Mouse (Mus musculus) ZHBTc4 (cell line): ENCODE measurements around the gene Mettl26.

ENCODE experiments used
- DNase-seq: peaks from one replicate; pipeline ENCODE4 v3.0.0-alpha.2; 2011; ENCODE audit warnings: low read depth, low spot score

The Mettl26 gene

DNA sequence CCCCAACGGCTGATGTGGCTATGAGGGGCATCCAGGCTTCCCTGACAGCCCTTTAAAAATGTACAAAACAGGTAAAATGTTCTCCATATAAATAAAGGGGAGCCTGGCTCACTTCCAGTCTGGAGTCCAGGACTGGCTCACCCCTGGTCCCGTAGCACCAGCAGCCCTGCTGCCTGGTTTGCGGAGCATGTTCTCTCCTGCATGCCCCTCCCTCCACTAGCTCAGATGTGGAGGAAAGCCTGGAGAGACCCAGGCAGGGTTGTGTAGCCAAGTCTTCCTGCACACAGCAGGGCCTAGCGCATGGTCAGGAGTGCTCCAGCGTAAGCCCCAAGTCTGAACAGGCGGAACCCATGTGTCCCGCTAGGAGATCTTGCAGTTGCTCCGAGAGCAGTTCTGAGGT lies 8.4 kb downstream of the Mettl26 start:
- no peak for DNase-seq

DNA sequence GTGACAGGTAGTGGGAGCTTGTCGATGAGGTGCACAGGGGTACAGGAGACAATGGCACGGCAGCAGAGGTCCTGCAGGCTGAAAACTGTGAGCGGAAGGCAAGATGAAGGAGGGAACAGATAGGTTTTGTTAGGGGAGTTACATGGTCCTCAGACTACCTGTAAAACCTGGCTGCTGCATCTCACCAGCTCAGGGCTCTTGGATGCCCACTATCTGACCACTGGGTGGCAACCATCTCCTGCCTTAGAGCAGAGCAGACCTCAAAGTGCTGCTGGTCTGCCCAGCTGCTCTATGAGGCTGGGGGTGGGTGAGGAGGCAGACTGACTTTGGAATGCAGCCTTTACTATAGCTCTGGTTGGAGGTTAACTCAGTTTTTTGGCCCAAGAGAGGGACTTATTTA lies 8.9 kb downstream of the Mettl26 start:
- DNase-seq, result no peak

DNA sequence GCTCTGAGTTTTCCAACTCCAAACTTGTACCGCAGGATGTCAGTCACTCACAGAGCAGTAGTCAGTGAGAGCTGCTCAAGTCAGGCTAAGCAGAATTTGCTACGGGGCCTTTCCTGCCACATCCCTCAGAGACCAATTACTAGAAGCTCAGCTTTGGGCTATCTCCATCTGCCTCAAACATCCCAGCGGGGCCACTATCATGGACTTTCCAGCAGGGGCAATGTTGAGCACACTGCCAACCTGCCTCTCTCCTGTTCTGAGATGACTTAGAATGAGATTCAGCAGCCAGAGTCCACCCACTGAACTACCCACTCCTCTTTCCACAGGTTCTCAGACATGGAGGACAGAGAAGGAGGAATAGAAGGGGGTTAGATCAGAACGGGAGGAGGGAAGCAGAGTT lies 10.8 kb downstream of the Mettl26 start:
- DNase-seq, result peak; percentile 79

DNA sequence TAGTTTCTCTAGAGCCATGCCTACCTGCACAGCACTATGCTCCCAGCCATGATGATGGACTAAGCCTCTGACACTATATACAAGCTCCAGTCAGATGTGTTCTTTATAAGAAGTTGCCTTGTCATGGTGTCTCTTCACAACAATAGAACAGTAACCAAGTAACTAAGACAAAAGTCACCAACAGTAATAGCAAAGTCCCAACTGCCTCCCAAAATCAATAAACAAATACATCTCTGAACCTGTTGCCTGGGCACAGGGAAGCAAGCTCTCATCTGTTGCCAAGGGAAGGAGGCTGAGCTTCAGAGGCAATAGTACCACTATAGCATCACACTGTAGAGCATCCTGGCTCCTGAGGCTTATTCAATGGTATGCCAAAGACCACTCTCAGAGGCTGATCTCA lies 11.9 kb downstream of the Mettl26 start:
- no peak for DNase-seq

DNA sequence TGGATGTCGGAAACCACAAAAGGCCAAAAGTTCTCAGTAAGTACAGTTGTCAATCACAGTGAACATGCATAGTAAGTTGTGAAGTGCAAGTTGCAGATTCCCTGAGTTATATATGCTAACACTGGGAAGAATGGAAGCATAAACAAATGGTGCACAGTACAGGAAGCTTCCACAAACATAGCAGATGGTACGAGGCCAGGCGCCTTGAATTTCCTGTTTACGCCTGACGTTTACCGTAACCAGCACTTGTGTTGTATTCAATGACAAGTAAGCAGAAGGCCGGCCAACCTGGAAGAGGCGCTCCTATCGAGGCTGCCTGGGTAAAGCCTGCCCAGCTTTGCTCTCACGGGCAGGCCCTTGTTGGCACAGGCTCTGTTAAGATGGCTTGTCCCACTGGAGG lies 12.6 kb downstream of the Mettl26 start:
- DNase-seq, result no peak

DNA sequence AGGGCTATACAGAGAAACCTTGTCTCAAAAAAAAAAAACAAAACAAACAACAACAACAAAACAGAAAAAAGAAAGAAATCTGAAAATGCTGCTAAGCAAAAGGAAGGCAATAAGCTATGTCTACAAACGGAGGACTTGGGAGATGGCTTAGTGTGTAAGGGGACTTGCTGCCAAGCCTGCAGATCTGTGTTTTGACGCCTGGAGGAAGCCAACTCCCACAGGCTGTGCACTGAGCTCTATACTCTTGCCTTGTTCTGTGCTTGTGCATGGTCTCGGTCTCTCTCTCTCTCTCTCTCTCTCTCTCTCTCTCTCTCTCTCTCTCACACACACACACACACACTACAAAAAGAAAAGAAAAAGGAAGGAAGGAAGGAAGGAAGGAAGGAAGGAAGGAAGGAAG lies 14.0 kb downstream of the Mettl26 start:
- DNase-seq, result no peak

DNA sequence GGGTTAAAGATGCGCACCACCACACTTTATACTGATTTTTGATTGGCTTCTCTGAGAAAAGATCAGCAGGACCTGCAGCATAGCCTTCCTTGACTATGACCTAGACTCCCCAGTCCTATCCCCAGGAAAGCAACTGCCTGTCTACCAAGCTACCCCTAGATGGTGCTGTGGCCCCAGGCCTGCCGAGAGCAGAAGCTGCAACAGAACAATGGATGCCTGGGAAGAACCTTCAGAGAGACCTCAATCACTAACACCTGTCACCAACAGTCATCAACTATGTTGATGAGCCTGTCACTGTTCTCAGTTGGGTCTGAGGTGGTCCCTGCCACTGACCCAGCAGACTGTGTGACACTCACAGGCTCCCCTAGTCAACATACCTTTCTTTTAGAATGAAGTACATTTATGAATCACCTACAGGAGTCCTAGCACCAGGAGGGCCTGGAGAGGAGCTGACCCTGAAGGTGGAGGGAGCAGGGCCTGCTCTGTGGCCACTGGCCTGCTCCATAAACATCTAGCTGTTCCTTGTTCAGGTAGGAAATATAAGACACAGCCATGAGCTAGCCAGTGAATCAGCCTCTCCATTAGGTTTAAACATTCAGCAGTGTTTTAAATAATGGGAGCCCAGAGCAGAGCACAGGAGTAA lies 19.2 kb downstream of the Mettl26 start:
- peak; percentile 83 for DNase-seq

DNA sequence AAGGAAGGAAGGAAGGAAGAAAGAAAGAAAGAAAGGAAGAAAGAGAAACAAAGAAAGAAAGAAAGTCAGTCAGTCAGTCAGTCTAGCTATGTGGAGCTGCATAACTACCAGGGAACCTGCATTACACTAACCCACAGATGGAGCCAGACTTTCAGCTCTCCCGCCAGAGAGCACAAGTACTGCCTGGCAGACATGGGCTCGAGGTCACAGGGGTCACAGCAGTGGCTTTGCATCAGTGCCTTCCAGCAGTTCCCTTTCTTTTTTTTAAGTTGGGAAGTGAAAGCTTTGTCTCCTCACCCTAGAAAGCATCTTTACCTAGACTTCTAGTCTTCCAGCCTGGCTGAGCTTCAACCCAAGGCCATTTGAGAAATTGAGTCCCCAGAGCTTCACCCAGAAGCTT lies 20.5 kb downstream of the Mettl26 start:
- no peak for DNase-seq

DNA sequence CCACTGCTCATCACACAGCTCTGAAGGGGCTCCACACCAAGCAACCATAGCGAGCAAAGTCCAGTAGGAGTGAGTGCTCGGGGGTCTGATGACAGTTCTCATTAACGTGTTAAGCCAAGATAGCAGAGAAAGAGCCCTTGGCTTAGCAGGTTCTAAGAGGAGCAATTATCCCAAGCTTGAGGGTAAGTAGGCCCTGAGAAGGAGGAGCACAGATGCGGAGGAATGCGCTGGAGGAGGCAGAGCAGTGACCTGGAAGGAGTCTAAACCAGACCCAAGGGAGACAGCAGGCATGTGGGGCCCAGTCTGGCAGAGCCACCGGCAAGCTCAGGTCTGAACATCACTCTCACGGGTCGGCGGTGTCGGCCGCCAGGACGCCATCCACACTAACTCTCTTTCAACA lies 21.0 kb downstream of the Mettl26 start:
- DNase-seq, result no peak

DNA sequence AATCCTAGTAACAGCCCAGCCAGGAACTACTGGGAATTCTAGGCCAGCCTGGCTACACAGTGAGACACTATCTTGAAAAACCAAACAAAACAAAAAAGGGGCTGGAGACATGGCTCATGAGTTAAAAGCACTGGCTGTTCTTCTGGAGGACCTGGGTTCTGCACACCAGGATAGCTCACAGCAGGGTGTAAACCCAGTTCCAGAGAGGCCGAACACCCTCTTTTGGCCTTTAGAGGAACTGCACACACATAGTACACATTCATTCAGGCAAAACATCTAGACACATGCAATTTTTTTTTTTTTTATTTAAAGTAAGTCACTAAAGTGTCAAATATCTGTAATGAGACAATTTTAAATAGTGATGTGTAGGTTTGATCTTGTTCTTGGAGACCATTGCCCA lies 25.3 kb downstream of the Mettl26 start:
- peak; percentile 65 for DNase-seq

DNA sequence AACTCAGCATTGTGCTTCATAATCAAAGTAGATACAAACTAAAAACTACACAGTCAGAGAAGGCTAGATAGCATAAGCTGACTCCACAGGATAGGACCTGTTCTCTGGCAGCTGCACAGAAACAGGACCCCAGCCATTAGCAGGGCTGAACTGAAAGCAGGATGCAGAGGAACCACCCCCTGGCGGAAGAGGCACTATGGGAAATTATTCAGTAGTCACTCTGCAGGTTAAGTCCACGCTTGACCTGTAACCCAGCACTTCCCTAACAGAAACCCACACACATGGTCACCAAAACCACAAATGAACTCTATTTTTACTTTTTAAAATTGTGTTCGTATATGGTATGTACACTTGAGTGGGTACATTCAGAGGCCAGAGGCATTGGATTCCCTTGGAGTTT lies 28.2 kb downstream of the Mettl26 start:
- no peak for DNase-seq

DNA sequence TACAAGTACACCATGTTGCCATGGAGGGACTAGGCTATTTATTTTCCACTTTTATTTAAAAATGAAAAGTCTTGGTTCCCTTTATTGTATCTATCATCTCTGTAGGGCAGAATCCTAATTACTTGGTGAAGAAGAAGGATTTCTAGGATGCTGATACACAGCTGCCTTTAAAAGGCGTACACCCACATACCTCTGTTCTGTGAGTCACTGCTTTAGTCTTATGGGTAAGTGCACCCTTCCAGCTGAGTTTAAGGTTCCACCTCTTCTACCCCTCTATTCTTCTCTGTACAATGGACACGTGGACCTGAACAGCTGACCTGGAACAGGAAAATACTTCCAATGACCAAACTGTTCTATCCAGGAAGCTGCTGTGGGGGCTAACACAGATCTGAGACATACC lies 32.8 kb downstream of the Mettl26 start:
- DNase-seq, result no peak

DNA sequence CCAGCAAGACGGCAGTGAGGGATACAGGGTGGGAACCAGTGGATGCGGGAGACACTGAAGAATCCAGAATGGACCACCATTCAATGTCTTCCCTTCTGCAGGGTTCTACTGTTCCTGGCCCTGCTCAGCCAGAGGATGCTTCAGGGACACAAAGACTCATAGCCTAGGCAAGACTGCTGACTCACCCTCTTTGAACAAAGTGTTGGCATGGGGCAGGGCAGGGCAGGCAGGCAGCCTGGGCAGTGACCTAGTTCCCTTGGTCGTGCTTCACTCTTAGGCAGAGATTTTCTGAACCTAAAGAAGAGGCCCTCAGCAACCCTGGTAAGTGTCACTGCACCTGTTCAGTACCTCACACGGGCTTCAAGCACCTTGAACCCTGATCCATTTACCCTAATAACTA lies 36.9 kb downstream of the Mettl26 start:
- DNase-seq, result no peak

DNA sequence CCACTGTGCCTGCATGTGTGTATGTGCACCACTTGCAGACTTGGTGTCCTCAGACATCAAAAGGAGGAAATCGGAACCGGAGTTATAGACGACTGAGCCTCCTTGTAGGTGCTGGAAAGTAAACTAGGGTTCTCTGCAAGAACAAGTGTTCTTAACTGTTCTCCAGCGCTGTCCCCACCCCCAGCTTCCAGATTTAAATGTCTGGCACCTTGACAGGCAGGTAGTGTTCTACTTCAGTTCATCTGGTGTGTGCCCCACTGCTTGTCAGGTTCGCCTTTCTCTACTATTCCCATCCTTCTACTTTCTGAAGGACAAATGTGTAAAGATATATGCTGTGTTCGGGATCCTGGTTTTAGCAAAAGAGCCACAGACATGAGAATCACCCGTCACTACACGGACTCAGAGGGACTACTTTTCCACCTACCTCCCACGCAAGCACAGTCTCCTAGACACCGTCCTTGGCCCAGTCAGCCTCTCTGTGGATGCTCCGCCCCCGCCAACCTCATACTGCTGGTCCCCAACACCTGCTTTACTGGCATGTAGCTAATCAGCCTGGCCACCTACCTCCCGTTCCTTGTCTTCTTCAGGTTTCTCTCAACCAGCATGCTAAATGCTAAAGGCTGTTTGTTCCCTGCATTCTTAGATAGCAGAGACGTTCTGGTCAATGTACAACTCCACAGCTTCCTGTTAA lies 38.5 kb downstream of the Mettl26 start:
- peak; percentile 20 for DNase-seq

DNA sequence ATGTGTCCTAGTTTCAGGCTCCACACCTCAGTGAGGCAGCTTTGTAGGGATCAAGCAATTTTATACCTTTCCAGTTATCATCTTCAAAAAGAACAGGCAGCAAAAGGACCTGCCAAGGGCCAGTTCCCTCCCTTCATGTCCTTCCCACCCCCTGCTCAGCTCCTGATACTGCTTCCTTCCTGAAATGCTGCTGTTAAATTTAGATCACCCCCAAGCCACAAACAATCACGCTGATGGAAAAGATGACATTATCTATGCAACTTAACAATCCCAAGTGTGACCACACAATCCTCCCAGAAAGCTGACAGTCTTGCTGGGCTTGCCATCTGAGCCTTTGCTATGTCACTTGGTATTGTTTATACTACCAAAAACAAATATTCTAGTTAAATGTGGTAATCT lies 39.0 kb downstream of the Mettl26 start:
- DNase-seq, result no peak

DNA sequence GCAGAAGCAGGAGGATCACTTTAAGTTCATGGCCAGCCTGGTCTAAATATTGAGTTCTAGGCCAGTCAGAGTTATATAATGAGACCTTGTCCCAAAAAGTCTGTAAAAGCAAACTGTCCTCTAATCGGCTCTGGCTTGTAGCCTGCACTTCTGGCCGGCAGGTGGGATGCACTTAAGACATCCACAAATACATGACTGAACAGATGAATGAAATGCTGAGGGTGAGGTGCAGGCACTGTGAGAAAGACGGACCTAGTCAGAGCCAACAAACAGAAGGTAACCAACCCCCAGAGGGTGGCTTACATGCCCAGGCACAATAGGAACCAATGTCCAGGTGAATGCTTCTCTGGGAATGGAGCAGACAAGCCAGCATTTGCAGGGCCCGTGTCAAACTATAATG lies 39.4 kb downstream of the Mettl26 start:
- DNase-seq, result no peak

DNA sequence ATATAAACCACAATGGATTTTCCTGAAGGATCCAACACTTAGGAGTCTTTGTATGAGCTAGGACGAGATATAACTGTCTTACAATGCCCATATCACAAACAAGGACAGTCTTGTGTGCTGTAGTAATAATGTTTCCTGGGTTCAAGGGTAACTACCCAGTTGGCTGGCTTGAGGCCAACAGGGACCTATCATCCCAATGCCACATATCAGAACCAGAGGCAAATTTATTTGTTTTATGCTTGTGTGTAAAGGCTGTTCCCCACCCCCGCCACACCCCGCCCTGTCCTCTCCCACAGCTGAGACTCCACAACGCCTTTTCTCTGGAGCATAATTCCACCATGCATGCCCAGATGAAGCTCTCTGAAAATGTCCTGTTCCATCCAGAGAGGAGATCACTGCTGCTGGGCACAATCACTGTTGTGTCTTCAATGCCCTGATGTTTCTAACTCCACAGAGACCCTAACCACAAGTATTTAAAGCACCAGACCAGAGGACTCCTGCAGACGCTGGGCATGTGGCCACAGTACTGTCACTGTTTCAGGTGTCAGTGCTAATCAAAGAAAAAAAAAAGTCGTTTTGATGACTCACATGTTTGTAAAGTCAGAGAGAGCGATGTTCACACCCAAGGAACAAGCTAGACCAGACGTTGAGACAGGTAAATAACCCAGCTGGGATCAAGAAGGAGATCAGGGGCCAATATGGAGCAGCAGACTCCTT lies 42.2 kb downstream of the Mettl26 start:
- DNase-seq, result no peak

DNA sequence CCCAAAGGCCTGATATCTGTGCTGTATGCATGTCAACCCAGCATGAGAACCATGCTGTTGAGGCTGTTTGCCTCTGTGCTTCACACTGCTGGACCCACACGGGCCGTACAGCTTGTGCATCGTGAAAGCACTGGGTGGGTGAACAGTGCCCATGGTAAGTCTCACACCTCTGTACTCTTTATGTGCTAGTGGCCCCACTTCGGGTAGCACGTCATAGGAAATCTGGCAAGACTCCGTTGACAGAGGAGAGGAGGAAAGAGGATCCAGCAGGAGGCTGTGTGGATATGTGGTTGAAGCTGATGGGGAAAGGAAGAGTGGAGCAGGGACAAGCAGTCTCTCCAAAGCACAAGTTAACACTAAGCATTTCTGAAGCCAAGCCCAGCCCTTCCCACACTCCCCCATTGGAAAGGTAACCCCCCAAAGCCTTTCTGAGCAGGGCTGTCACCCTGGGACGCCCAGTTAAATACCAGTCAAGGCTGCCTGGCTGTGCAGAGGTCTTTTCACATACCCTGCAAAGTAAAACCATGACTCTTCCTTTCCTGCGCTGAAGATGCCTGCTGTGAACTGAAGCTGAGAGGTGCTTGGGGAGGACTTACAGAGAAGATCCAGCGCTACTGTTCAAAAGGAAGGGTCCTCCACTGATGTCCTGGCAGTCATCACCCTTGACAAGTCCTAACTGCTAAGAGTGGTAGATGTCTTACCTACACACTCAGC lies 43.3 kb downstream of the Mettl26 start:
- DNase-seq, result no peak

DNA sequence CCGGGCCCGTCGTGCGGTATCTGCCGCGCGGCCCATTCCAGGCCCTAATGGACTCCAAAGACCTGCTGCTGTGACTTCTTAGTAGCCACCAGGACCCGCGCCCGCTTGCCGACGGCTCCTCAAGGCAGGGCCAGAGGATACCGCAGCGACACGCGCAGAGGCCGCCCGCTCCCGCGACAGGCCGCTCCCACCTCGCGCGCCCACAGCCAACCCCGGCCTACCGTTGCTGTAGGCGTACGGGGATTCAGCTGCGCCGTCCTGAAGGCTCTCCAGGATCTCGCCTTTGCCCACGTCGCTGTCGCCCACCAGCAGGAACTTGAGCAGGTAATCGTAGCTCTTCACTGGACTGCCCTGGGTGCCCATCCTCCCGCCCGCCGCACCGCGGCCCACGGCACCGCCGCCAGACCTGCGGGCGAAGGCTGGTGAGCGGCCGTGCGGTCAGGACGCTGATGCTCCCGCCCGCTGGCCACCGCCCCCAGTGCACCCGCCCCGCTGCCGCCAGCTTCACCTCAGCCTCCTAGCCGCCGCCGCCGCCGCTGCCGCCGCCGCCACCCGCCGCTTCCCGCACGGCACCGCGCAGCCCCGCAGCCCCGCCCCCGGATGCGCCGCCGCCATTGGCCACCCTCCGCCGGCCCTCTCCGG lies 44.4 kb downstream of the Mettl26 start, which contains the start of gene Rab40c:
Gene Rab40c (minus strand): TSS at position 584 of the 642 bp plus-strand sequence.
- peak; percentile 71 for DNase-seq

DNA sequence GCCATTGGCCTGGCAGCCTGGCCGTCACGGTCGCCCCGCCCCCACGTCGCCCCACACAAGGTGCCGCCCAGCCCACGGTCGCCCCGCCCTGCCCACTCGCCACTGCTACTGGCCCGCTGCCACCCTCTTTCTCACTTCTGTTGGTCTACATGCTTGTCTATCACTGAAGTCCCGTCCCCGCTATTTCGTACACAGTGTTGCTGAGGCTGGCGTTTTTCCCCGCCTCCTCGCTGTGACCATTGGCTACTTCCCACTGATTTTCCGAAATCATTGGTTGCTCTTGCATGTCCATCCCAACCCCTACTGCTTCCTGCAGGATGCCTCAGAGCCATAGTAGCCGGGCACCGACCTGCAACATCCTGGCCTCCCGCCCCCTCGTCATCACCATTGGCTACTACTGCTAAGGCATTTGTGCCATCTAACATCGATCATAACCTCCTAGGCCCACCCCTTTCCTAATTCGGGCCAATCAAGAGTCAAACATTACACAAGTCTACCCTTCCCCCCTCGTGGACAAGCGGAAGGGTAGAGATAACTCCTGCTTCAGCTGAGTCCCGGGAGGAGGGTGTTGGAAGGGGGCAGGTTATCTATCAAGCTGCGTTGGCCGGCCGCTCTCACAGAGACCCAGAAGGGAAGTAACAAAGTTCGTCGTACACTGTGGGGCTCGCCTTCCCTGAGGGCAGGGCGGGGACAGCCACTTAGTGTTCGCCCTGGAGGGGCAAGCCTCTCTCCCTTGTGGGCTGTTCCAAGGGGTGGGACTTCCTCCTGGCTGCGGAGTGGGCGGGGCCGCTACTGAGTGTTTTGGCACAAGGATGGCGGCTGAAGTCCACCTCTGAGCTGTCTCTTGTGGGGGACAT lies 45.1 kb downstream of the Mettl26 start:
- DNase-seq, result peak; percentile 100

DNA sequence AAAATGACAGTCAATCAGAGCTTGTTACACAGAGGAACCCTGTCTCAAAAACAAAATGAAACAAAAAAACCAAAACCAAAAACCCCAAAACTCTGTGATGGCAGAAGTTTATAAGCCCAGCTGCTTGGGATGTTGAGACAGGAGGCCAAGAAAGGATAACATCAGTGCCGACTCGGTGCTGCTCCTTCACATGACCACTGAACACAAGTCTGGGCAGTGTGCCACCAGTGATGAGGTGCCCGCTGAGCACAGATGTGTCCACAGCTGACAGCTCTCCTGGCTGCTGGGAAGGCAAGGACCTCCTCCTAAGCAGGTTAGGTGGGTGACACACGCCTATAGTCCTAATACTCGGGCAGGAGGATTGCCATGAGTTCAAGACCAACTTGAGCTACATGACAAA lies 47.2 kb downstream of the Mettl26 start:
- DNase-seq, result no peak
